Mouse (Mus musculus): ENCODE results near the gene Sort1. TPM values are rescaled to one million over a fixed set of nuclear protein-coding genes. Genes with fewer than 3 reads are reported as not detected.

The Sort1 gene
- total RNA-seq, 2 experiments from 2014 or later, result 245 to 264 TPM

- intact Hi-C loops (cut with DNase I), result no loop called here
- peak in 1 of 2 experiments; percentile 62 for DNase-seq (ENCODE audit: low spot score in 2 of 2)
Observed at GRCm38 (mm10) chr3:108406306-108406885, 122.5 kb downstream of the Sort1 start.

- intact Hi-C loops (cut with DNase I), result no loop called here
- no peak for DNase-seq (ENCODE audit: low spot score in 2 of 2)
Observed at GRCm38 (mm10) chr3:108408517-108409008, 124.7 kb downstream of the Sort1 start.

GRCm38 (mm10) chr3:108409656-108410358 is 125.9 kb downstream of the Sort1 start:
- DNase-seq (ENCODE audit: low spot score in 2 of 2), result no peak
- intact Hi-C loops (cut with DNase I), result no loop called here

- DNase-seq (ENCODE audit: low spot score in 2 of 2), result no peak
- intact Hi-C loops (cut with DNase I), result no loop called here
Observed at GRCm38 (mm10) chr3:108410359-108410714, 126.5 kb downstream of the Sort1 start.

Other genes starting within 250 kb of the Sort1 start
- gene Gstm4, start 239.2 kb upstream of the Sort1 start, total RNA-seq (2021), result 10 to 100 TPM; 10.4 to 12.1 TPM
- gene Ampd2, start 197.4 kb upstream of the Sort1 start, total RNA-seq (2021), result 10 to 100 TPM; 43.3 to 50.8 TPM
- not detected for gene Gnat2, start 191.3 kb upstream of the Sort1 start, total RNA-seq (2021)
- 10 to 100 TPM; 31.1 to 34.1 TPM for gene Gnai3, start 137.9 kb upstream of the Sort1 start, total RNA-seq (2021)
- 10 to 100 TPM; 19.7 to 21.0 TPM for gene Gpr61, start 129.2 kb upstream of the Sort1 start, total RNA-seq (2021)
- 10 to 100 TPM; 55.3 to 57.7 TPM for gene Amigo1, start 97.7 kb upstream of the Sort1 start, total RNA-seq (2021)
- 10 to 100 TPM; 13.7 to 14.7 TPM for gene Cyb561d1, start 82.9 kb upstream of the Sort1 start, total RNA-seq (2021)
- gene Atxn7l2, start 73.1 kb upstream of the Sort1 start, total RNA-seq (2021), result 10 to 100 TPM; 22.5 to 23.0 TPM
- gene Sypl2, start 57.4 kb upstream of the Sort1 start, total RNA-seq (2021), result 1 to 10 TPM; 1.1 to 1.3 TPM
- gene Psma5, start 27.2 kb upstream of the Sort1 start, total RNA-seq (2021), result 10 to 100 TPM; 83.4 to 89.6 TPM
- under 1 TPM in 1 of 2 experiments, not detected in 1; 0.55 TPM for gene Mybphl, start 80.8 kb downstream of the Sort1 start, total RNA-seq (2021)
- 10 to 100 TPM; 14.7 to 15.8 TPM for gene Psrc1, start 99.8 kb downstream of the Sort1 start, total RNA-seq (2021)
- 100 to 1,000 TPM; 182 to 194 TPM for gene Celsr2, start 131.5 kb downstream of the Sort1 start, total RNA-seq (2021)
- gene Sars, start 161.1 kb downstream of the Sort1 start, total RNA-seq (2021), result 100 to 1,000 TPM; 198 to 206 TPM

Data from left cerebral cortex, postnatal 14 days (tissue).